8 mouse cellular contexts compared by ENCODE assay signal in the genomic region with DNA sequence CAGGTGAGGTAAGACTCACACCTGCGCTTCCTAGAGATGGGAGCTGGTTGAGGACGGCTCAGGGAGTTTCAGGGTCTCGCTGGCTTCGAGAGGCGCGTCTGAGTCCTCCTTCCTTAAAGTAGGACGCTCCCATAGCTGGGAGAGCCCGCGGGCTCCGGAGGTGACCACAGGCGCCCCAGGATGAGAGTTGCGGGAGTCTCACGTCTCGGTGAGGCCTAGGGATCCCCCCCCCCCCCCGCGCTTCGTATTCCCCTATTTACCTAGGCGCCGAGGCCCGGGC. TPM values are rescaled to one million over a fixed set of nuclear protein-coding genes. Genes with fewer than 3 reads are reported as not detected.
A peak's percentile ranks its signal among the peaks of the same experiment; 100 is the strongest.
DNase-seq lines count a peak whose midpoint lies in the region; ATAC-seq and TF ChIP-seq lines count a peak whose summit lies in the region.

No protein-coding gene starts in this region.

- H3K4me3 ChIP-seq in lung, adult 2 months (replicated peaks; ENCODE audit: extremely low read depth, low read depth, low read length), result peak overlapping the region; percentile 71
- peak overlapping the region; percentile 66 for H3K4me3 ChIP-seq in embryonic facial prominence, embryonic 14.5 days (ENCODE audit: low read depth, low read length)
- peak overlapping the region; percentile 66 for H3K4me3 ChIP-seq in intestine, embryonic 15.5 days (replicated peaks)
- peak overlapping the region; percentile 58 for H3K4me3 ChIP-seq in neural tube, embryonic 12.5 days

- H3K4me2 ChIP-seq in embryonic facial prominence, embryonic 14.5 days (ENCODE audit: low read depth, low read length), result peak overlapping the region; percentile 96
- H3K4me2 ChIP-seq in intestine, embryonic 15.5 days (replicated peaks), result peak overlapping the region; percentile 72
- H3K4me2 ChIP-seq in neural tube, embryonic 12.5 days (replicated peaks), result peak overlapping the region; percentile 98

- DNase-seq in lung, adult 2 months, result peak; percentile 40
- no peak for DNase-seq in lung, postnatal 10 days
- DNase-seq in embryonic facial prominence, embryonic 14.5 days (ENCODE audit: low spot score), result no peak
- no peak for DNase-seq in adrenal gland, postnatal 36 days
- DNase-seq in right cerebral cortex, postnatal 4 days, result no peak
- DNase-seq in thymus, postnatal 36 days, result no peak

- no peak for TF ChIP-seq CTCF in lung, adult 2 months (IDR thresholded peaks at IDR 0.05; ENCODE audit: insufficient read depth, low read length)

- H3K4me1 ChIP-seq in lung, adult 2 months (ENCODE audit: control insufficient read depth, insufficient read depth, low read length), result peaks cover 19% of the 10 kb centered on the region
- peaks cover 25% of the 10 kb centered on the region for H3K4me1 ChIP-seq in embryonic facial prominence, embryonic 14.5 days (ENCODE audit: control insufficient read depth, insufficient read depth, low read length)
- peaks cover 32% of the 10 kb centered on the region for H3K4me1 ChIP-seq in intestine, embryonic 15.5 days (replicated peaks)
- peaks cover 25% of the 10 kb centered on the region for H3K4me1 ChIP-seq in neural tube, embryonic 12.5 days

- no peak for TF ChIP-seq POLR2A in lung, adult 2 months (IDR thresholded peaks at IDR 0.05; ENCODE audit: borderline replicate concordance, extremely low read depth, low read depth, low read length)

- H3K9me3 ChIP-seq in embryonic facial prominence, embryonic 14.5 days (ENCODE audit: control insufficient read depth, low read length), result no peaks in the 10 kb centered on the region
- no peaks in the 10 kb centered on the region for H3K9me3 ChIP-seq in intestine, embryonic 15.5 days
- no peaks in the 10 kb centered on the region for H3K9me3 ChIP-seq in neural tube, embryonic 12.5 days

- H3K9ac ChIP-seq in embryonic facial prominence, embryonic 14.5 days (ENCODE audit: low read depth, low read length), result peak overlapping the region; percentile 76
- peak overlapping the region; percentile 63 for H3K9ac ChIP-seq in intestine, embryonic 15.5 days
- peak overlapping the region; percentile 68 for H3K9ac ChIP-seq in neural tube, embryonic 12.5 days

- H3K36me3 ChIP-seq in embryonic facial prominence, embryonic 14.5 days (ENCODE audit: control insufficient read depth, insufficient read depth, low read length), result no peaks in the 10 kb centered on the region
- no peaks in the 10 kb centered on the region for H3K36me3 ChIP-seq in intestine, embryonic 15.5 days
- H3K36me3 ChIP-seq in neural tube, embryonic 12.5 days, result no peaks in the 10 kb centered on the region

- peak overlapping the region; percentile 71 for H3K27ac ChIP-seq in embryonic facial prominence, embryonic 14.5 days (replicated peaks; ENCODE audit: low read depth, low read length)
- peak overlapping the region; percentile 85 for H3K27ac ChIP-seq in intestine, embryonic 15.5 days
- H3K27ac ChIP-seq in neural tube, embryonic 12.5 days, result no peak overlapping the region

- peaks cover 7% of the 10 kb centered on the region; the same call in 1 of the 2 replicates for H3K27me3 ChIP-seq in embryonic facial prominence, embryonic 14.5 days (replicated peaks; ENCODE audit: control insufficient read depth, insufficient read depth, low read length)
- no peaks in the 10 kb centered on the region for H3K27me3 ChIP-seq in intestine, embryonic 15.5 days (replicated peaks)
- peaks cover 17% of the 10 kb centered on the region for H3K27me3 ChIP-seq in neural tube, embryonic 12.5 days (replicated peaks)

- WGBS in lung, adult 2 months, result 0% methylated on average over 19 of the region's 20 CpGs
- 0% methylated on average over 3 of the region's 20 CpGs for WGBS in embryonic facial prominence, embryonic 14.5 days
- WGBS in intestine, embryonic 15.5 days, result 0% methylated on average over 20 of the region's 20 CpGs
- WGBS in neural tube, embryonic 12.5 days, result under 1% methylated on average over 19 of the region's 20 CpGs

- ATAC-seq in embryonic facial prominence, embryonic 14.5 days (ENCODE audit: low read depth), result no peak; the same call in 1 of the 2 replicates
- ATAC-seq in intestine, embryonic 15.5 days, result peak; percentile 9
- no peak; the same call in 1 of the 2 replicates for ATAC-seq in neural tube, embryonic 12.5 days (ENCODE audit: low FRiP score, low read depth)

RNA-seq across cellular contexts. Expression of gene Dok4, which starts 0.3 kb away (rescaled TPM):
- polyA plus RNA-seq in lung, adult 2 months (2012; rRNA removed), result 39.6 and 46.4 TPM in 2 replicates
- 30.6 and 31.6 TPM in 2 replicates for polyA plus RNA-seq in embryonic facial prominence, embryonic 14.5 days (2014; fragmentation: Nextera tagmentation; extraction: Ambion mirVana)
- 39.4 and 40.3 TPM in 2 replicates for polyA plus RNA-seq in intestine, embryonic 15.5 days (2015; fragmentation: Nextera tagmentation; extraction: Ambion mirVana)
- 32.7 and 41.8 TPM in 2 replicates for polyA plus RNA-seq in neural tube, embryonic 12.5 days (2016; fragmentation: Nextera tagmentation; extraction: Ambion mirVana)
- 10 to 100 TPM; 10.5 to 10.9 TPM for total RNA-seq in adrenal gland, postnatal 36 days (2021)

RNA-seq across cellular contexts. Expression of gene Polr2c, which starts 18.6 kb away (rescaled TPM):
- 81.9 and 105 TPM in 2 replicates for polyA plus RNA-seq in lung, adult 2 months (2012; rRNA removed)
- 121 and 129 TPM in 2 replicates for polyA plus RNA-seq in embryonic facial prominence, embryonic 14.5 days (2014; fragmentation: Nextera tagmentation; extraction: Ambion mirVana)
- 126 and 134 TPM in 2 replicates for polyA plus RNA-seq in intestine, embryonic 15.5 days (2015; fragmentation: Nextera tagmentation; extraction: Ambion mirVana)
- 130 and 143 TPM in 2 replicates for polyA plus RNA-seq in neural tube, embryonic 12.5 days (2016; fragmentation: Nextera tagmentation; extraction: Ambion mirVana)
- total RNA-seq in adrenal gland, postnatal 36 days (2021), result 10 to 100 TPM; 65.7 to 70.6 TPM

RNA-seq across cellular contexts. Expression of gene Ciapin1, which starts 37.7 kb away (rescaled TPM):
- 22.9 and 27.8 TPM in 2 replicates for polyA plus RNA-seq in lung, adult 2 months (2012; rRNA removed)
- 72.2 and 79.5 TPM in 2 replicates for polyA plus RNA-seq in embryonic facial prominence, embryonic 14.5 days (2014; fragmentation: Nextera tagmentation; extraction: Ambion mirVana)
- 89.8 and 94.6 TPM in 2 replicates for polyA plus RNA-seq in intestine, embryonic 15.5 days (2015; fragmentation: Nextera tagmentation; extraction: Ambion mirVana)
- polyA plus RNA-seq in neural tube, embryonic 12.5 days (2016; fragmentation: Nextera tagmentation; extraction: Ambion mirVana), result 190 and 193 TPM in 2 replicates
- total RNA-seq in adrenal gland, postnatal 36 days (2021), result 100 to 1,000 TPM in 1 of 2 experiments, 10 to 100 TPM in 1; 70.2 to 106 TPM

RNA-seq across cellular contexts. Expression of gene Coq9, which starts 37.7 kb away (rescaled TPM):
- 123 and 158 TPM in 2 replicates for polyA plus RNA-seq in lung, adult 2 months (2012; rRNA removed)
- polyA plus RNA-seq in embryonic facial prominence, embryonic 14.5 days (2014; fragmentation: Nextera tagmentation; extraction: Ambion mirVana), result 73.8 and 77.9 TPM in 2 replicates
- 97.5 and 110 TPM in 2 replicates for polyA plus RNA-seq in intestine, embryonic 15.5 days (2015; fragmentation: Nextera tagmentation; extraction: Ambion mirVana)
- 52.3 and 57.6 TPM in 2 replicates for polyA plus RNA-seq in neural tube, embryonic 12.5 days (2016; fragmentation: Nextera tagmentation; extraction: Ambion mirVana)
- 100 to 1,000 TPM; 152 to 219 TPM for total RNA-seq in adrenal gland, postnatal 36 days (2021)

RNA-seq across cellular contexts. Expression of gene Ccdc102a, which starts 42.1 kb away (rescaled TPM):
- polyA plus RNA-seq in lung, adult 2 months (2012; rRNA removed), result 19.0 and 21.2 TPM in 2 replicates
- 38.5 and 49.5 TPM in 2 replicates for polyA plus RNA-seq in embryonic facial prominence, embryonic 14.5 days (2014; fragmentation: Nextera tagmentation; extraction: Ambion mirVana)
- 20.1 and 20.7 TPM in 2 replicates for polyA plus RNA-seq in intestine, embryonic 15.5 days (2015; fragmentation: Nextera tagmentation; extraction: Ambion mirVana)
- 18.1 and 18.9 TPM in 2 replicates for polyA plus RNA-seq in neural tube, embryonic 12.5 days (2016; fragmentation: Nextera tagmentation; extraction: Ambion mirVana)
- 1 to 10 TPM; 7.6 to 8.6 TPM for total RNA-seq in adrenal gland, postnatal 36 days (2021)
